Mouse (Mus musculus) stomach, embryonic 16.5 days (tissue): ENCODE measurements around the gene Slc16a10. TPM values are rescaled to one million over a fixed set of nuclear protein-coding genes. Genes with fewer than 3 reads are reported as not detected.

ENCODE experiments used
- ATAC-seq: fragments of 200-750 bp; cut with Nextera tagmentation; 2 replicates; pipeline ENCODE4 v1.8.0; 2017; ENCODE audit warnings: moderate number of reproducible peaks, moderate TSS enrichment; ENCODE audit not compliant: insufficient read depth, low FRiP score
- H3K27ac ChIP-seq: fragments of 300-500 bp; sonication (generic); 2 replicates; pipeline ENCODE4 v1.5.1; 2014; ENCODE audit warnings: low read length
- H3K27me3 ChIP-seq: fragments of 300-500 bp; sonication (generic); 2 replicates; pipeline ENCODE4 v1.6.1; 2014; ENCODE audit warnings: low read length, control low read depth, mixed read lengths; ENCODE audit not compliant: control insufficient read depth, insufficient read depth
- H3K36me3 ChIP-seq: fragments of 300-500 bp; sonication (generic); 2 replicates; pipeline ENCODE4 v1.6.1; 2014; ENCODE audit warnings: low read length; ENCODE audit not compliant: control insufficient read depth, insufficient read depth
- H3K4me1 ChIP-seq: fragments of 300-500 bp; sonication (generic); 2 replicates; pipeline ENCODE4 v1.6.1; 2014; ENCODE audit warnings: low read length, control low read depth, mixed read lengths; ENCODE audit not compliant: control insufficient read depth, insufficient read depth
- H3K4me2 ChIP-seq: fragments of 300-500 bp; sonication (generic); 2 replicates; pipeline ENCODE4 v1.6.1; 2014; ENCODE audit warnings: low read depth, low read length, mixed read lengths
- H3K4me3 ChIP-seq: fragments of 300-500 bp; sonication (generic); replicated peaks from 2 replicates; pipeline ENCODE4 v1.5.1; 2014; ENCODE audit warnings: mild to moderate bottlenecking, low read length
- H3K9ac ChIP-seq: fragments of 300-500 bp; sonication (generic); 2 replicates; pipeline ENCODE4 v1.6.1; 2014; ENCODE audit warnings: low read length
- H3K9me3 ChIP-seq: fragments of 300-500 bp; sonication (generic); replicated peaks from 2 replicates; pipeline ENCODE4 v1.6.1; 2016; ENCODE audit warnings: low read length, control low read depth; ENCODE audit not compliant: control insufficient read depth
- WGBS: fragments of 180-500 bp; shearing (Covaris S2); extraction: QIAGEN DNeasy Blood & Tissue Kit; methylation state at CpG from one replicate; pipeline ENCODE4 v1.1.7; 2014; 5-methylcytosine and 5-hydroxymethylcytosine counted together
- polyA plus RNA-seq: library from polyadenylated mRNA; unstranded; fragments of >200 nt; fragmentation: Nextera tagmentation; extraction: Ambion mirVana; gene quantifications from 2 replicates; pipeline ENCODE4 v1.2.1, GENCODE M21; 2015

Slc16a10 gene
- polyA plus RNA-seq, 1 experiment from 2014 or later: 12.2 TPM

DNA sequence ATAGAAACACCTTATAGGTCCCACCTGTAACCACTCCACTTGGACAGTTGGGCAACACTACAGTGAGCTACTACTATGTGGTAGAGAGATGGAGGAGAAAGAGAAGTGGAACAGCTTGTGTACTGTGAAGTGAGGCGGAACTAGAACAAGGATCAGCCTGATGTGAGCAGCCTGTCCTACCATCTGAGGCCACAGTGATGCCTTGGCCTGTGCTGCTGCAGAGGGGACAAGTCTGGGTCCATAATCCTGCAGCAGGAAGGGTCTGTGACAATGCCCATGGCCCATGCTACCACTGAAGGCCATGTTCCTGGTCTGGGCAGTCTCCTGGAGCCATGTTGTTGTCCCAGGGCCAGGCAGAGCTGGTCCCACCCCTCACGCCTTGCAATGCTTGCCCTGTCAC lies 19.2 kb upstream of the Slc16a10 start:
- WGBS: 87% methylated on average over 2 of the region's 2 CpGs

DNA sequence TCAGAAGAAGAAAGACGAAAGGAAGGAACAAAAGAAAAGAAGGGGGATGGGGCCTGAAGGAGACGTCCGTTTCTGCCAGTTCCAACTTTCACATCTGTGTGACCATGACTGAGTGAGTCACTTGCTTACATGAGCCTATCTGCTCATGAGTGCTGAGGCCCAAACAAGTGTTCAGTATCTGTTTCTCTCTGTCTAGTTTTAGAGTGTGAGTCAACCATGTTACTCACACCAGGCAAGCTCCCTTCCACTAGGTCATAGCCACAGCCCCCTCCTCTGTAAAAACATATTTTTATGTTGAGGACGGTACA lies 10.4 kb upstream of the Slc16a10 start:
- 60% methylated on average over 4 of the region's 4 CpGs for WGBS
- Histone ChIP-seq H3K9ac (no peak overlapping the region), H3K27ac (no peak overlapping the region), H3K27me3 (no peaks in the 10 kb centered on the region), H3K4me3 (no peak overlapping the region), H3K4me1 (peaks cover 3% of the 10 kb centered on the region; the same call in 1 of the 2 replicates), H3K9me3 (no peaks in the 10 kb centered on the region), H3K4me2 (no peak overlapping the region), H3K36me3 (no peaks in the 10 kb centered on the region)
- ATAC-seq: no peak; the same call in 1 of the 2 replicates

More for the DNA sequence above, 19.2 kb upstream of the Slc16a10 start:
- no peak overlapping the region for H3K4me2 ChIP-seq
- H3K27ac ChIP-seq: no peak overlapping the region
- no peak overlapping the region for H3K9ac ChIP-seq
- no peaks in the 10 kb centered on the region for H3K9me3 ChIP-seq
- H3K4me3 ChIP-seq: no peak overlapping the region
- H3K27me3 ChIP-seq: no peaks in the 10 kb centered on the region
- no peak for ATAC-seq
- H3K4me1 ChIP-seq: no peaks in the 10 kb centered on the region
- H3K36me3 ChIP-seq: no peaks in the 10 kb centered on the region

- Histone ChIP-seq H3K27ac (peak overlapping the region; percentile 33; the same call in 1 of the 2 replicates), H3K9ac (no peak overlapping the region)
These were observed 9.9 kb upstream of the Slc16a10 start for GRCm38 (mm10) chr10:40151852-40152549.

GRCm38 (mm10) chr10:40149584-40150145 lies 7.6 kb upstream of the Slc16a10 start:
- ATAC-seq: no peak; the same call in 1 of the 2 replicates
- Histone ChIP-seq H3K4me2 (no peak overlapping the region), H3K27ac (no peak overlapping the region), H3K9ac (no peak overlapping the region), H3K36me3 (no peaks in the 10 kb centered on the region), H3K4me3 (no peak overlapping the region), H3K27me3 (no peaks in the 10 kb centered on the region), H3K9me3 (no peaks in the 10 kb centered on the region), H3K4me1 (peaks cover 3% of the 10 kb centered on the region; the same call in 1 of the 2 replicates)
- WGBS: 83% methylated on average over 5 of the region's 5 CpGs

More at GRCm38 (mm10) chr10:40151852-40152549, 9.9 kb upstream of the Slc16a10 start:
- H3K36me3 ChIP-seq: no peaks in the 10 kb centered on the region
- ATAC-seq: peak; percentile 56; the same call in 1 of the 2 replicates
- peaks cover 3% of the 10 kb centered on the region; the same call in 1 of the 2 replicates for H3K4me1 ChIP-seq
- H3K4me2 ChIP-seq: no peak overlapping the region
- 63% methylated on average over 8 of the region's 8 CpGs for WGBS
- no peaks in the 10 kb centered on the region for H3K9me3 ChIP-seq
- no peak overlapping the region for H3K4me3 ChIP-seq
- H3K27me3 ChIP-seq: no peaks in the 10 kb centered on the region

DNA sequence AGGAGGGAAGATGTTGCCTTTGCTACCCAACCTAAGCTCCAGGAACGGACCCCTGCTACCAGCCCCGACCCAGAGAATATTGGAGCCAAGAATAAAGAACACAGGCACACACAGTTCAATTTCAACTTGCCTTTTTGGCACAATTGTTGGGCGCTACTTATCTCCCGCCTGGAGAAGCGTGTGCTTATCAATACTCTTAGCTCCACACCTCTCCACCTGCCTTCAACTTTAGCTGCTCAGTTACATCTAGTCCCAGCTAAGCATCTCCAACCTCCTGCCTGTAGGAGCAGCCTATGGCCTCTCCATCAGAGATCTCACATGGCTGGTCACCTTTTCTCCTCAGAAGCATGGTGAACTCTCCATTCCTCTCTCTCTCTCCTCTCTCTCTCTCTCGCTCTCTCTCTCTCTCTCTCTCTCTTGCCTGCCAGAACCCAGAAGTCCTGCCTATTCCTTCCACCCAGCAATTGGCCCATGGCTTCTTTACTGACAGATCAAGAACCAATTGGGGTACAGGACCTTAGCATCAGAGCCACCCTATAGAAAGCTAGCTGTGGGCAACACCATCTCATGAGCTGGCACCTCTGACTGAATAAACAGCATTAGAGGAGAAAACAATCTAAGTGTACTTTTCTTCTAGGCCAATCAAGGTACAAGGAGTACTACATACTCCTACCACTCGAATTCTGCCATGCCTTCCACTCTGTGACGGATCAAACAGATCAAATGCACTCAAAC lies 5.4 kb upstream of the Slc16a10 start:
- Histone ChIP-seq H3K36me3 (no peaks in the 10 kb centered on the region), H3K9ac (no peak overlapping the region), H3K27me3 (no peaks in the 10 kb centered on the region), H3K4me1 (peaks cover 3% of the 10 kb centered on the region; the same call in 1 of the 2 replicates), H3K27ac (no peak overlapping the region), H3K4me2 (no peak overlapping the region), H3K9me3 (no peaks in the 10 kb centered on the region), H3K4me3 (no peak overlapping the region)
- WGBS: 83% methylated on average over 8 of the region's 8 CpGs
- ATAC-seq: 0 out of 2 replicates have a peak, but pooled peaks have one; percentile 37

- Histone ChIP-seq H3K9me3 (no peaks in the 10 kb centered on the region), H3K4me3 (no peak overlapping the region), H3K27me3 (no peaks in the 10 kb centered on the region), H3K36me3 (no peaks in the 10 kb centered on the region), H3K9ac (no peak overlapping the region), H3K27ac (no peak overlapping the region), H3K4me1 (peaks cover 3% of the 10 kb centered on the region; the same call in 1 of the 2 replicates), H3K4me2 (no peak overlapping the region)
- ATAC-seq: no peak
- 71% methylated on average over 3 of the region's 3 CpGs for WGBS
These were observed 4.4 kb upstream of the Slc16a10 start for GRCm38 (mm10) chr10:40146451-40146850.

GRCm38 (mm10) chr10:40144815-40145214 lies 2.8 kb upstream of the Slc16a10 start:
- H3K4me2 ChIP-seq: no peak overlapping the region
- H3K9me3 ChIP-seq: no peaks in the 10 kb centered on the region
- H3K9ac ChIP-seq: no peak overlapping the region
- no peaks in the 10 kb centered on the region for H3K27me3 ChIP-seq
- peaks cover 2% of the 10 kb centered on the region; the same call in 1 of the 2 replicates for H3K4me1 ChIP-seq
- ATAC-seq: no peak
- no peak overlapping the region for H3K4me3 ChIP-seq
- H3K27ac ChIP-seq: no peak overlapping the region
- no peaks in the 10 kb centered on the region for H3K36me3 ChIP-seq
- WGBS: 83% methylated on average over 1 of the region's 1 CpGs

DNA sequence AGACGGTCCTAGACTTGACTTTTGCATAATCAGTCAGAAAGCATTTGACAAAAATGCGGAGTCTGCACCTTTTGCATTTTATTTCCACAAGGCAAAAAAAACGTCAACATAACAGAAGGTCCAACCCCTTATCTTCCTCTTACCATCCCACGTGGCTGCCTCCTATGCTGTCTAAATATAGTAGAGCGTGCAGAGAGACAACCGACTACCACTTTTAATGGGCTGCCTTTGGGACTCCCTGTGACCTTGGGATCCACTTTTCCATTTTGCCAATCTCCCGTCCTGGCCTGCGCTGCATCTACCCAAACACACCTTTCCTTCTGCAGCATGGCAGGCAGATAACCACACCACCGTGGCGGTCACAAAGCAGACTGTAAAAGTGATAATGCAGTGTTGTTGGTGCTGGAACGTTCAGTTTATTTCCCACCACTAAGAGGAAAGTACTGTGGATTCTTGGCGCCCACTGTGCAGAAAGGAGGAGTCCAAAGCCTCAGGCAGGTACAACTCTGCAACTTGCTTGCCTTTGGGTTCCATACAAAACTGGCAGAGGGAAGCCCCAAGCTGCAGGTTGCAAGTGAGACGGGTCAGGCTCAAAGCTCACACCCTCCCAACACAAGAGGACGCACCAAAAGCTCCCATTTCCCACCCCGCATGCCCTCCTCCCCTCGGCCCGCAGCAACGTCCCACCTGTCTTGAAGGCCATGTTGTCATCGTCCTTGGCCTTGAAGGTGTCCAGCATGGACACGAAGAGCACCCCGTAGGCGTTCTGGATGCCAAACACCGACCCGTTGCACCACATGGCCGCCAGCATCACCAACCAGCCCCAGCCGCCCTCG lies 824 bp downstream of the Slc16a10 start:
- WGBS: 18% methylated on average over 27 of the region's 27 CpGs
- no peaks in the 10 kb centered on the region for H3K4me1 ChIP-seq
- 0 out of 2 replicates have a peak, but pooled peaks have one; percentile 9 for ATAC-seq
- H3K27me3 ChIP-seq: no peaks in the 10 kb centered on the region
- H3K9me3 ChIP-seq: no peaks in the 10 kb centered on the region
- H3K4me2 ChIP-seq: peak overlapping the region; percentile 89
- peak overlapping the region; percentile 62 for H3K4me3 ChIP-seq
- H3K9ac ChIP-seq: peak overlapping the region; percentile 75
- H3K36me3 ChIP-seq: no peaks in the 10 kb centered on the region
- H3K27ac ChIP-seq: no peak overlapping the region
